Comparison of ENCODE assay signal across 11 mouse cellular contexts in genomic region chr9:119033111-119033921, GRCm38 (mm10). TPM values are rescaled to one million over a fixed set of nuclear protein-coding genes. Genes with fewer than 3 reads are reported as not detected.
DNase-seq lines count a peak whose midpoint lies in the region; ATAC-seq and TF ChIP-seq lines count a peak whose summit lies in the region.
"Had no signal": no experiment of that assay in that cellular context is flagged by ENCODE, and none has a peak within 500 bp of the region (broad histone marks: within the 10 kb centered on the region; RNA-seq: fewer than 3 reads in every experiment).

No protein-coding gene starts in this region.

- H3K9me3 ChIP-seq in hindbrain, embryonic 13.5 days: no peaks in the 10 kb centered on the region
- H3K9me3 ChIP-seq: liver, embryonic 13.5 days had no signal

- peaks cover 12% of the 10 kb centered on the region for H3K4me1 ChIP-seq in cortical plate, adult 2 months (ENCODE audit: control insufficient read depth, insufficient read depth, low read length)
- H3K4me1 ChIP-seq in hindbrain, embryonic 13.5 days (replicated peaks): peaks cover 58% of the 10 kb centered on the region

- no peak overlapping the region for H3K4me2 ChIP-seq in hindbrain, embryonic 13.5 days
- H3K4me2 ChIP-seq: liver, embryonic 13.5 days had no signal

- H3K27ac ChIP-seq in cortical plate, adult 2 months (ENCODE audit: insufficient read depth, low read length): peak overlapping the region; percentile 36; the same call in 1 of the 2 replicates
- H3K27ac ChIP-seq in hindbrain, embryonic 13.5 days: peak overlapping the region; percentile 82
- H3K27ac ChIP-seq: liver, embryonic 13.5 days had no signal

- no peak for TF ChIP-seq POLR2A in cortical plate, adult 2 months (IDR thresholded peaks at IDR 0.05; ENCODE audit: extremely low read depth, insufficient read depth, low read length)

- H3K79me2 ChIP-seq in C2C12 (ENCODE audit: control insufficient read depth, insufficient read depth): no peaks in the 10 kb centered on the region

- H3ac ChIP-seq in C2C12 (ENCODE audit: control insufficient read depth, insufficient read length, low read depth): no peak overlapping the region

- DNase-seq in lung, postnatal 10 days: peak; percentile 58
- DNase-seq in adrenal gland, postnatal 25 days: no peak
- DNase-seq in cerebellum, postnatal 25 days: no peak
- DNase-seq in gastrocnemius, postnatal 10 days: no peak
- DNase-seq: heart, adult 18-20 months; liver, embryonic 13.5 days had no signal

- peak overlapping the region; percentile 35; the same call in 1 of the 2 replicates for H3K9ac ChIP-seq in hindbrain, embryonic 13.5 days
- H3K9ac ChIP-seq: liver, embryonic 13.5 days had no signal

- 59% methylated on average over 19 of the region's 19 CpGs for WGBS in hindbrain, embryonic 13.5 days

- peaks cover 3% of the 10 kb centered on the region for H3K36me3 ChIP-seq in C2C12 (ENCODE audit: control insufficient read depth, insufficient read depth)
- H3K36me3 ChIP-seq in hindbrain, embryonic 13.5 days: peaks cover 13% of the 10 kb centered on the region; the same call in 1 of the 2 replicates

- no peaks in the 10 kb centered on the region for H3K27me3 ChIP-seq in C2C12 (ENCODE audit: control insufficient read depth, insufficient read depth, insufficient read length)
- H3K27me3 ChIP-seq in hindbrain, embryonic 13.5 days: no peaks in the 10 kb centered on the region
- H3K27me3 ChIP-seq: liver, embryonic 13.5 days; Patski had no signal

- no peak for TF ChIP-seq CTCF in C2C12 (IDR thresholded peaks at IDR 0.05; ENCODE audit: control insufficient read depth, insufficient read depth, insufficient read length)
- TF ChIP-seq CTCF in cortical plate, adult 2 months (IDR thresholded peaks at IDR 0.05; ENCODE audit: extremely low read depth, insufficient read depth, low read length): no peak

- no peak overlapping the region for H3K4me3 ChIP-seq in C2C12 (ENCODE audit: insufficient read depth, poor library complexity, severe bottlenecking)
- no peak overlapping the region for H3K4me3 ChIP-seq in cortical plate, adult 2 months (ENCODE audit: insufficient read depth, low read length)
- no peak overlapping the region for H3K4me3 ChIP-seq in hindbrain, embryonic 13.5 days
- H3K4me3 ChIP-seq: liver, embryonic 13.5 days had no signal

- H3K79me3 ChIP-seq in C2C12 (ENCODE audit: low read depth): no peaks in the 10 kb centered on the region

- ATAC-seq in hindbrain, embryonic 13.5 days (ENCODE audit: low FRiP score): peak; percentile 60
- no peak for ATAC-seq in CD4-positive, CD25-positive, alpha-beta regulatory T cell, adult 4 months
- ATAC-seq: Patski had no signal

TF ChIP-seq in C2C12, 6 proteins besides CTCF, POLR2A, EP300 and RAD21:
- TF ChIP-seq MYOD1 (IDR thresholded peaks at IDR 0.05; ENCODE audit: control insufficient read depth, insufficient read length, low read depth) (peak; percentile 8), MAX (IDR thresholded peaks at IDR 0.05) (no peak)

RNA-seq across cellular contexts. Expression of gene Vill, which starts 19.3 kb away (rescaled TPM):
- polyA plus RNA-seq in C2C12 (2012; fragmentation: generic; extraction: Trizol): 0.96 TPM
- 15.1 and 19.4 TPM in 2 replicates for polyA plus RNA-seq in cortical plate, adult 2 months (2012; rRNA removed)
- polyA plus RNA-seq in hindbrain, embryonic 13.5 days (2015; fragmentation: Nextera tagmentation; extraction: Ambion mirVana): 4.2 TPM in 2 replicates
- polyA plus RNA-seq in CD4-positive, CD25-positive, alpha-beta regulatory T cell, adult 4 months (2017; shearing (Covaris generic)): 10 to 100 TPM; 19.6 to 28.1 TPM
- 0.43 and 1.7 TPM in 2 replicates for total RNA-seq in adrenal gland, postnatal 25 days (2021)
- under 1 TPM; 0.52 to 0.81 TPM for total RNA-seq in gastrocnemius, postnatal 10 days (2021)

RNA-seq across cellular contexts. Expression of gene Plcd1, which starts 60.0 kb away (rescaled TPM):
- polyA plus RNA-seq in C2C12 (2012; fragmentation: generic; extraction: Trizol): 8.8 TPM
- 21.7 and 24.2 TPM in 2 replicates for polyA plus RNA-seq in cortical plate, adult 2 months (2012; rRNA removed)
- polyA plus RNA-seq in hindbrain, embryonic 13.5 days (2015; fragmentation: Nextera tagmentation; extraction: Ambion mirVana): 22.5 and 23.8 TPM in 2 replicates
- 1 to 10 TPM; 1.2 to 3.5 TPM for polyA plus RNA-seq in CD4-positive, CD25-positive, alpha-beta regulatory T cell, adult 4 months (2017; shearing (Covaris generic))
- total RNA-seq in adrenal gland, postnatal 25 days (2021): 6.9 and 11.1 TPM in 2 replicates
- total RNA-seq in gastrocnemius, postnatal 10 days (2021): 10 to 100 TPM; 12.5 to 17.1 TPM
